Mouse (Mus musculus): ENCODE data around the gene Tmed1. TPM values are rescaled to one million over a fixed set of nuclear protein-coding genes. Genes with fewer than 3 reads are reported as not detected.
"Not testable (repeated sequence)": the region's sequence is repeated elsewhere in the genome, so short reads cannot be mapped to it uniquely, and the experiment has no call there.

Tmed1 gene
- total RNA-seq, 2 experiments from 2014 or later = 24.4 to 34.9 TPM

DNA sequence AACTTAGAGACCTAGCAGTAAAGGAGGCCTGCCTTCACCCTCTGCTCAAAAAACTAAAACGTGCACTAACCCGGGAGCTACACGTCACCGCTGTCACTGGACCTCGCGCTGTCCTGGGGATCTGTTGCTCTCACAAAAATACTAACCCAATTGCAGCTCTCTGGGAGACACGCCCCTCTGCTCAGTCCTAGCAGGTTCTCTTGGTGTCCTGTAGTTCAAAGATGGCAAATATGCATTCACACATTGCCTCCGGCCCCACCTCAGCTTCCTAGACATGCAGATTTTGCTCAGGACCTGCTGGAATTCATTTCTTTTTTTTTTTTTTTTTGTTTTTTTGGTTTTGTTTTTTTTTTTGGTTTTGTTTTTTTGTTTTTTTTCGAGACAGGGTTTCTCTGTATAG lies 19.4 kb downstream of the Tmed1 start:
- no peak for DNase-seq
- intact Hi-C loops (cut with DNase I) = no loop called here

DNA sequence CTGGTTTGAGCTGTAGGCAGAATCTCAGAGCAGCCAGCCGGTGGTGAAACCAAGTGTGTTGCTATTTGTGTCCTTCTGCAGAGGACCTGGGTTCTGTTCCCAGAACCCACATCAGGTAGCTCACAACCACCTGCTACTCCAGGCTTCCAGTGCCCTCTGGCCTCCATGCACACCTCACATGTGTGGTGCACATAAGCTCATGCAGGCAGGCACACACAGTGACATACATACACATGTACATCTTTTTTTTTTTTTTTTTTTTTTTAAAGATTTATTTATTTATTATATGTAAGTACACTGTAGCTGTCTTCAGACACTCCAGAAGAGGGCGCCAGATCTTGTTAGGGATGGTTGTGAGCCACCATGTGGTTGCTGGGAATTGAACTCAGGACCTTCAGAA lies 21.8 kb downstream of the Tmed1 start:
- intact Hi-C loops (cut with DNase I); DNase-seq: not testable (repeated sequence)

DNA sequence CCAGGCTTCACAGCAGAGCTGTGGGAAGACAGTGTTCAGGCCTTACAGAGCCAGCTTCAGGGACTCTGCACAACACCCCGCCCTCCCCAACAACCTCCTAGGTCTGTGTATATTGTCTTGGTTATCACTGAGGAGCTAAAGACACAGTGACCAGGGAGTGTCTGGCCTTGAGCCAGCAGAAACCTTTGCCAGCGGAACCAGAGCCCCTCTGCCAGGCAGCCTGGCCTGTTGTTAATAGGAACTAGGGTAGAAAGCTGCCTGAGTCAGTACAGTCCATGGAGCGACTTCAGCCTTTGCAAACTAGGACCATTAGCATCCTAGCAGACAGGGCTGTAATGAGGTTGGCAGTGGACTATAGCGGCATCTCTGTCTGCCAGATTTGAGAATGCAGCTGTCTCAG lies 26.0 kb downstream of the Tmed1 start:
- no peak for DNase-seq
- intact Hi-C loops (cut with DNase I) = no loop called here

DNA sequence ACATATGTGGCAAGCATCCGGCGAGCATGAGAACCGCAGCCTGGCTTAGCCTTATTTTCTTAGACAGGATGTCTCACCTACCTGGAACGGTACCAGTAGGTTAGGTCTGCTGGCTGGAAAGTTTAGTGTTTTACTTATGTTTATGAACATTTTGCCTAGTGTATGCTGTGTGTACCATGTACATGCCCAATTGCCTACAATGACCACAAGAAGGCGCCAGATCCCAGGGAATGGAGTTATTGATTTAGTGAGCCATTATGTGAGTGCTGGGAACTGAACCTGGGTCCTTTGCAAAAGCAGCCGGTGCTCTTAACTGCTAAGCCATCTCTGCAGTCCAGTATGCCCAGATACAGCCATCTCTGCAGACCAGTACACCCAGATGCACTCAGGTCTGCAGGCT lies 32.3 kb downstream of the Tmed1 start:
- DNase-seq = no peak
- intact Hi-C loops (cut with DNase I) = loop anchor here (10.0 kb wide), 1 partner anchor 173 kb away; no protein-coding TSS in a partner anchor

DNA sequence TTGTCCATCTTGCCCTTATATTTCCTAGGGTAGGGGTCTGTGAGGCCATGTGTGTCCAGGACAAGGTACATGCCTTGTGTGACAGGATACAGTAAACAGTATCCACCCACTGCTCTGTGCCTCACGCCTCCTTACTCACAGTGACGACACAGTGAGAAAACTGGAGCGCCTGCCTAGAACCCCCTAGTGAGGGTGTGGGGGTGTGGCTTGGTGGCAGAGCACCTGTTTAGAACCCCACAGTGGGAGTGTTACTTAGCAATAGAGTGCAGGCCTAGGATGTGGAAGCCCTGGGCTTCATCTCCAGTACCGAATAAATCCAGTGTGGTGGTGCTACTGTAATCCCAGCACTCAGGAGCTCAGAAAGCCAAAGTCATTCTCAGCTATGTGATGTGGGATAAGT lies 37.1 kb downstream of the Tmed1 start:
- no peak for DNase-seq
- intact Hi-C loops (cut with DNase I) = loop anchor here (10.0 kb wide), 1 partner anchor 168 kb away; no protein-coding TSS in a partner anchor

DNA sequence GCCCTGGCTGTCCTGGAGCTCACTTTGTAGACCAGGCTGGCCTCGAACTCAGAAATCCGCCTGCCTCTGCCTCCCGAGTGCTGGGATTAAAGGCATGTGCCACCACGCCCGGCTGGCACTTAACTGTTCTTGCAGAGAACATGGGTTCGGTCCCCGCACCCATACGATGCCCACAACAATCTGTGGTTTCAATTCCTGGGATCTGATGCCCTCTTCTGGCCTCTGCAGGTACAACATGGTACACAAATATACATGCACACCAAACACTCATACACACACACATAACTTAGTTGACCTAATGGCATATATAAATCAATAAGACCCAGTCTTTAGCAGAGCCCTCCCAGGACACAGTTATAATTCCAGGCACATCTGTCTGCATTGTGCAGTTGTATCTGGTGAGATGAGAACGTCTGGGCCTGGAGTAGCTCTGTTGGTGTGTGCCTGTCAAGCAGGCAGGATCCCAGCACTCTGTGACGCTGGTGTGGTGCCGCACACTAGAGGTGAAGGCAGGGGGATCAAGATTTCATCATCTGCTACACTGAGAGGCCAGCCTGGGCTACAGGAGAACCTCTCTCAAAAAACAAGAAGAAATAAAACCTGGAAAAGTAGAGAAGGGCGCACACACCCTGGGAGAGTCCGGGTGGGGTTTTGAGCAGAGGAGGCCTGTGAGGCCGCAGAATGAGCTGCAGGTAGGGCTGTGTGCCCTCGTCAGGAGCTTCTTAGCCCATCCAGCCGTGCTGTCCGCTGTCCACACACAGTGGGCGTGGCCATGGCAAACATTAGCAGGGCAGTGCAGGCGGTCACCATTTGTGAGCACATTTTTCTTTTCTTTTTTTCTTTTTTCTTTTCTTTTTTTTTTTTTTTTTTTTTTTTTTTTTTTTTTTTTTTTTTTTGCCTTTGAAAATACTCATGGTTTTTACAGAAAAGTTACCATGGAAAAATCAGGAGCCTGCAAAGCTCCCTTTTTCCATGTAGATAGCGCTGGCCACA lies 40.7 kb downstream of the Tmed1 start:
- DNase-seq = no peak
- intact Hi-C loops (cut with DNase I) = loop anchor here (5.0 to 10.0 kb wide), 2 partner anchors 102 to 165 kb away; partner anchors contain the start of gene Ilf3

DNA sequence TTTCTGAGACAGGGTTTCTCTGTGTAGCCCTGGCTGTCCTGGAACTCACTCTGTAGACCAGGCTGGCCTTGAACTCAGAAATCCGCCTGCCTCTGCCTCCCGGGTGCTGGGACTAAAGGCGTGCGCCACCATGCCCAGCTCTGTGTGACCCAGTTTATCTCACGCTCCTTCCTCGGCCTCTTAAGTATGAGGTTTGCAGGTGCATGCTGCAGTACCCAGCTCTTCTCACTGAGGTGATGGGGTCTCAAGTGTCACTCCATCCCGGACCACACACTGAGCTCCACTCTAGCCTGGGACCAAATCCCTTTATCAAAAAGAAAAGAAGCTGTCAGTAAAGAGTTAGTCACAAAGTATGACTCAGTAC lies 45.5 kb downstream of the Tmed1 start:
- intact Hi-C loops (cut with DNase I) = loop anchor here (5.0 kb wide), 1 partner anchor 37 kb away; no protein-coding TSS in a partner anchor
- DNase-seq = not testable (repeated sequence)

DNA sequence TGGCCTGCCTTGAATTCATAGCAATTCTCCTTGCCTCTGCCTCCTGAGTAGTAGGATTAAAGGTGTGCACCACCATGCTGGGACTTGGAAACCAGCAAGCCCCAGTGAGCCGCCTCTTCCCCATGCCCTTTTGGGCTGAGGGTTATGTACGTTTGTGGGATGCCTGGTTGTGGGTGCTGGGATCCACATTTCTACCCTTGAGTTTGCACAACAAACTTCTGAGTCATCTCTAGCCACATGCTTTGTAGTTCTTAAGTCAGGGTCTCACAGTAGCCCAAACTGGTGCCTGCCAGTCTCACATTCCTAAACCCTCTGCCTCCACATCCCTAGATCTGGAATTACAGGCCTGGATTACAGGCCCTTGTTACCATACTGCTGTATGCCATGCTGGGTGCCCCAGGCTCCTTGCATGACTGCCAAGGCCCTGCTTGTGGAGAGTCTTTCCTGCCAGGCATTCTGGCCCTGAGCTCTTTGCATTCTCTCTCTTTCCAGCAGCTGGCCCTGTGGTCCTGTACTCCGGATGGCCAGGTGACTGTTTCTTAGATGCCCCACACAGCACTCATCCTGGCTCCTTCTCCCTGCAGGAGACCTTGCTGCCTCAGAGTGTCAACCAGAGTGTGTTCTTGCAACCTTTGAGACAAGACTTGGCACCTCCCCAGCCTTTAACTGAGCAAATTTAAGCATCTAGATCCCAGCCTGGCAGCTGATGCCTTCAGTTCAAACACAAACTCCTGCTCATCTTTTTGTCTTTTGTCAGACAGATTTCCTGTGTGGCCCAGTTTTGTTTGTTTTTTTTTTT lies 46.1 kb downstream of the Tmed1 start:
- no peak for DNase-seq
- intact Hi-C loops (cut with DNase I) = loop anchor here (5.0 kb wide), 1 partner anchor 37 kb away; no protein-coding TSS in a partner anchor

DNA sequence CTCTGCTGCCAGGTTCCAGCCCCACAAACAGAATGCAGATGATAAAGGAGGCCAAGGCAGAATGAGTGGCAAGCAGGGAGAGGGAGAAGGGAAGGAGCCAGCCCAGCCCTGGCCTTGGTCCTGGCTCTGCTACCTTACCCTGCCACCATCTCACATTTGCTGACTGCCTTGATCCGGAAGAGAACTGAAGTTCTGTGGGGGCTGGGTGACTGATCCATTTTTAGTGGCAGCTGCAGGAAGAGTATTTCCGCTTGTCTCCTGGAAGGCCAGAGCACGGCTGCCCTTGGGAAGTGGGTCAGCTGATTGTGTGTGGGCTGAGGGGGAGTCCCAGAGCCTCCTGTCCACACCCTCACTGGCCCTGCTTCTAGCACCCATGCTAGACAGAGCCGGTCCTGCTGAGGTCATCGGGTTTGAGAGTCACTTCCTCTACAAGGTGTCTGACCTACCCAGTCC lies 46.9 kb downstream of the Tmed1 start:
- intact Hi-C loops (cut with DNase I) = loop anchor here (5.0 kb wide), 1 partner anchor 36 kb away; no protein-coding TSS in a partner anchor

DNA sequence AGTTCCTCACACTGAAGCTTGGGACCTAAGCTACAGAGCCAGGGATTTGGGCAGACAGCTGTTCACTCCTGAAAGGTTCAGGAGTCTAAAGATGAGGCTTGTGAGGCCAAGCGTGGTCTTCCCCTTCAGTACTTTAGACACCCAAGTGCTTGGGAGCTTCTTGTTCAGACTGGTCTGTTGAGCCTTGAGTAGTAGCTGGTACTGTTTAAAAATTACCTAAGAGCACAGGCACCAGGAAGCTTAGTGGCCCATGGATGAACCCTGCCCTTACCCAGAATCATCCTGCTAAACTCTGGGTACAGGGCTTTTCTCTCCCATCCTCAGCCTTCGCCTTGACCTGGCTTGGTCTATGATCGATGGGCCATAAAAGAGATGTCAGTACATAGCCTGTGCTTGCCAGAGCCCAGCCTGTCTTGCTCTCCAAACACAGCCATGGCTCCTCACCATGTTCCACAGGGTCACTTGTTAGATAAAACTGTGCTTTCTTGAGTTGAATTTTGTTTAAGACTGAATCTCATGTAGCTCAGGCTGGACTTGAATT lies 49.6 kb downstream of the Tmed1 start:
- intact Hi-C loops (cut with DNase I) = loop anchor here (5.0 kb wide), 1 partner anchor 33 kb away; no protein-coding TSS in a partner anchor
- no peak for DNase-seq

More for the DNA sequence above, 46.9 kb downstream of the Tmed1 start:
- peak; percentile 50 for DNase-seq

DNA sequence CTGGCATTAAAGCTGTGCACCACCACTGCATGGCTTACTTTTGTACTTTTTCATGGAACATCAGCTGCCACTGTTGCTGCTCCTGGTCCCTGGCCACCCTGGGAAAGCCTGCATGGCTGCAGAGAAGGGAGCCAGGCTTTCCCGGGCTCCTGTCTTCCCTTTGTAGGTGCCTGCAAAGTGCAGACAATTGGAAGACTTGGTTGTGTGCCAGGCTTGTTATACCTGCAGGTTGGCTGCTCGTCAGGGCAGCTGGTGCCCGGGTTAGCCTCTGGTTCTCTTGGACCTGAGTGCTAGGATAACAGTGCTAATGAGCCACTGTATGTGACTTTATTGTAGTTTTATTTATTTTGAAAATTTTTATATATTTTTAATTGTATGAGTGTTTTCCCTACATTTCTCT lies 51.2 kb downstream of the Tmed1 start:
- DNase-seq = no peak
- intact Hi-C loops (cut with DNase I) = no loop called here

Small RNA genes within 50 kb of the gene (microRNA-seq; reads per million reads assigned to microRNA genes)
- gene Mir199a-1 = 0 to 0.36 reads per million in 2 experiments

Other genes starting within 250 kb of the Tmed1 start
- 10 to 100 TPM; 62.0 to 65.7 TPM for gene Atg4d, start 245.0 kb downstream of the Tmed1 start, total RNA-seq (2021)
- 10 to 100 TPM in 1 of 2 experiments, 1 to 10 TPM in 1; 9.1 to 11.6 TPM for gene Kri1, start 222.3 kb downstream of the Tmed1 start, total RNA-seq (2021)
- gene Cdkn2d, start 218.8 kb downstream of the Tmed1 start, total RNA-seq (2021) = 10 to 100 TPM in 1 of 2 experiments, 1 to 10 TPM in 1; 8.4 to 10.1 TPM
- gene Ap1m2, start 197.9 kb downstream of the Tmed1 start, total RNA-seq (2021) = not detected
- 100 to 1,000 TPM; 135 to 148 TPM for gene Slc44a2, start 189.6 kb downstream of the Tmed1 start, total RNA-seq (2021)
- gene Ilf3, start 142.4 kb downstream of the Tmed1 start, total RNA-seq (2021) = 10 to 100 TPM; 17.2 to 19.4 TPM
- gene Qtrt1, start 98.4 kb downstream of the Tmed1 start, total RNA-seq (2021) = 1 to 10 TPM; 5.2 to 6.2 TPM
- 10 to 100 TPM; 36.8 to 37.2 TPM for gene Dnm2, start 85.3 kb downstream of the Tmed1 start, total RNA-seq (2021)
- gene AB124611, start 15.9 kb upstream of the Tmed1 start, total RNA-seq (2021) = under 1 TPM; 0.59 to 0.72 TPM
- gene Carm1, start 36.6 kb upstream of the Tmed1 start, total RNA-seq (2021) = 10 to 100 TPM; 63.0 to 65.2 TPM
- 10 to 100 TPM; 41.8 to 44.7 TPM for gene Timm29, start 82.5 kb upstream of the Tmed1 start, total RNA-seq (2021)
- gene Yipf2, start 82.6 kb upstream of the Tmed1 start, total RNA-seq (2021) = 1 to 10 TPM; 3.7 to 4.6 TPM
- gene Smarca4, start 105.9 kb upstream of the Tmed1 start, total RNA-seq (2021) = 10 to 100 TPM; 38.6 to 40.3 TPM
- gene Ldlr, start 213.2 kb upstream of the Tmed1 start, total RNA-seq (2021) = 1 to 10 TPM; 2.4 to 3.5 TPM

Measured in gastrocnemius, postnatal 36 days (tissue).